Mouse (Mus musculus) limb, embryonic 10.5 days (tissue): ENCODE results near the gene Depp1. TPM values are rescaled to one million over a fixed set of nuclear protein-coding genes. Genes with fewer than 3 reads are reported as not detected.

Experiments used
- DNase-seq: peaks from one replicate; pipeline ENCODE4 v3.0.0-alpha.2; 2017; ENCODE audit warnings: low spot score
- H3K27ac ChIP-seq: fragments of 300-500 bp; sonication (generic); 2 replicates; pipeline ENCODE4 v1.5.1; 2016; ENCODE audit warnings: mild to moderate bottlenecking
- H3K27me3 ChIP-seq: fragments of 300-500 bp; sonication (generic); 2 replicates; pipeline ENCODE4 v1.6.1; 2016; ENCODE audit warnings: low read depth, mild to moderate bottlenecking; ENCODE audit not compliant: poor library complexity, severe bottlenecking
- H3K36me3 ChIP-seq: fragments of 300-500 bp; sonication (generic); 2 replicates; pipeline ENCODE4 v1.6.1; 2016; ENCODE audit warnings: mild to moderate bottlenecking, moderate library complexity
- H3K4me1 ChIP-seq: fragments of 300-500 bp; sonication (generic); 2 replicates; pipeline ENCODE4 v1.6.1; 2016
- H3K4me3 ChIP-seq: fragments of 300-500 bp; sonication (generic); 2 replicates; pipeline ENCODE4 v1.5.1; 2016; ENCODE audit warnings: mild to moderate bottlenecking, moderate library complexity
- H3K9me3 ChIP-seq: fragments of 300-500 bp; sonication (generic); replicated peaks from 2 replicates; pipeline ENCODE4 v1.6.1; 2016; ENCODE audit warnings: mild to moderate bottlenecking
- WGBS: fragments of 180-500 bp; shearing (Covaris S2); methylation state at CpG from one replicate; pipeline ENCODE4 v1.1.7; 2016; 5-methylcytosine and 5-hydroxymethylcytosine counted together
- polyA plus RNA-seq: library from polyadenylated mRNA; unstranded; fragments of >200 nt; fragmentation: Nextera tagmentation; extraction: Ambion mirVana; gene quantifications from 2 replicates; pipeline ENCODE4 v1.2.1, GENCODE M21; 2016

Depp1 gene
- polyA plus RNA-seq, 1 experiment from 2014 or later, result 34.7 TPM

GRCm38 (mm10) chr6:116673471-116674282, 23.3 kb downstream of the Depp1 start, which contains the start of gene Rassf4:
Rassf4 (minus strand) TSS chr6:116673952.
- no peaks in the 10 kb centered on the region for H3K36me3 ChIP-seq
- peaks cover 50% of the 10 kb centered on the region for H3K27me3 ChIP-seq
- WGBS, result under 1% methylated on average over 44 of the region's 44 CpGs
- H3K9me3 ChIP-seq, result no peaks in the 10 kb centered on the region
- peak within 1 kb of the TSS; percentile 55 for H3K4me3 ChIP-seq
- H3K27ac ChIP-seq, result peak within 1 kb of the TSS; percentile 71
- H3K4me1 ChIP-seq, result peaks cover 55% of the 10 kb centered on the region
- peak; percentile 93 for DNase-seq

GRCm38 (mm10) chr6:116674283-116674886, 24.0 kb downstream of the Depp1 start:
- no peaks in the 10 kb centered on the region for H3K9me3 ChIP-seq
- DNase-seq, result no peak
- peaks cover 46% of the 10 kb centered on the region for H3K27me3 ChIP-seq
- H3K27ac ChIP-seq, result peak overlapping the region; percentile 71
- no peaks in the 10 kb centered on the region for H3K36me3 ChIP-seq
- peaks cover 49% of the 10 kb centered on the region for H3K4me1 ChIP-seq
- WGBS, result 23% methylated on average over 16 of the region's 16 CpGs
- peak overlapping the region; percentile 55 for H3K4me3 ChIP-seq

- no peak for DNase-seq
- 81% methylated on average over 10 of the region's 10 CpGs for WGBS
- no peak overlapping the region for H3K4me3 ChIP-seq
Observed at GRCm38 (mm10) chr6:116676355-116676913, 26.0 kb downstream of the Depp1 start.

GRCm38 (mm10) chr6:116677321-116677720, 26.9 kb downstream of the Depp1 start:
- no peak overlapping the region for H3K4me3 ChIP-seq
- peaks cover 28% of the 10 kb centered on the region for H3K4me1 ChIP-seq
- 75% methylated on average over 6 of the region's 6 CpGs for WGBS
- DNase-seq, result no peak
- no peaks in the 10 kb centered on the region for H3K9me3 ChIP-seq
- peaks cover 17% of the 10 kb centered on the region for H3K27me3 ChIP-seq
- 0 out of 2 replicates have a peak overlapping the region, but pooled peaks have one; percentile 26 for H3K27ac ChIP-seq
- no peaks in the 10 kb centered on the region for H3K36me3 ChIP-seq

More at GRCm38 (mm10) chr6:116676355-116676913, 26.0 kb downstream of the Depp1 start:
- Histone ChIP-seq H3K4me1 (peaks cover 32% of the 10 kb centered on the region), H3K27ac (no peak overlapping the region), H3K9me3 (no peaks in the 10 kb centered on the region), H3K36me3 (no peaks in the 10 kb centered on the region), H3K27me3 (peaks cover 26% of the 10 kb centered on the region)

- Histone ChIP-seq H3K4me1 (peaks cover 8% of the 10 kb centered on the region; the same call in 1 of the 2 replicates), H3K4me3 (no peak overlapping the region), H3K27me3 (0 out of 2 replicates have a peak, but pooled peaks cover 6% of the 10 kb centered on the region), H3K27ac (no peak overlapping the region), H3K9me3 (no peaks in the 10 kb centered on the region), H3K36me3 (no peaks in the 10 kb centered on the region)
- WGBS, result 83% methylated on average over 5 of the region's 5 CpGs
- no peak for DNase-seq
Observed at GRCm38 (mm10) chr6:116679563-116680288, 29.3 kb downstream of the Depp1 start.

GRCm38 (mm10) chr6:116682317-116682716, 31.9 kb downstream of the Depp1 start:
- 53% methylated on average over 6 of the region's 6 CpGs for WGBS
- Histone ChIP-seq H3K27ac (no peak overlapping the region), H3K4me1 (no peaks in the 10 kb centered on the region), H3K9me3 (no peaks in the 10 kb centered on the region), H3K36me3 (no peaks in the 10 kb centered on the region), H3K4me3 (no peak overlapping the region), H3K27me3 (no peaks in the 10 kb centered on the region)
- no peak for DNase-seq

GRCm38 (mm10) chr6:116693639-116694038, 43.2 kb downstream of the Depp1 start:
- H3K27me3 ChIP-seq, result no peaks in the 10 kb centered on the region
- H3K27ac ChIP-seq, result no peak overlapping the region
- no peak for DNase-seq
- H3K4me1 ChIP-seq, result no peaks in the 10 kb centered on the region
- 92% methylated on average over 4 of the region's 4 CpGs for WGBS
- no peaks in the 10 kb centered on the region for H3K36me3 ChIP-seq
- H3K4me3 ChIP-seq, result no peak overlapping the region
- H3K9me3 ChIP-seq, result no peaks in the 10 kb centered on the region

- WGBS, result 87% methylated on average over 3 of the region's 3 CpGs
- Histone ChIP-seq H3K36me3 (no peaks in the 10 kb centered on the region), H3K4me1 (no peaks in the 10 kb centered on the region), H3K27ac (no peak overlapping the region), H3K27me3 (no peaks in the 10 kb centered on the region), H3K9me3 (no peaks in the 10 kb centered on the region), H3K4me3 (no peak overlapping the region)
- DNase-seq, result no peak
Observed at GRCm38 (mm10) chr6:116694346-116694745, 43.9 kb downstream of the Depp1 start.

- 56% methylated on average over 2 of the region's 2 CpGs for WGBS
- no peak for DNase-seq
- Histone ChIP-seq H3K4me1 (no peaks in the 10 kb centered on the region), H3K36me3 (no peaks in the 10 kb centered on the region), H3K27ac (no peak overlapping the region), H3K27me3 (no peaks in the 10 kb centered on the region), H3K9me3 (no peaks in the 10 kb centered on the region), H3K4me3 (no peak overlapping the region)
Observed at GRCm38 (mm10) chr6:116697413-116697812, 47.0 kb downstream of the Depp1 start.

- DNase-seq, result no peak
- no peak overlapping the region for H3K4me3 ChIP-seq
- no peaks in the 10 kb centered on the region for H3K36me3 ChIP-seq
- H3K9me3 ChIP-seq, result no peaks in the 10 kb centered on the region
- no peaks in the 10 kb centered on the region for H3K4me1 ChIP-seq
- no peak overlapping the region for H3K27ac ChIP-seq
- no peaks in the 10 kb centered on the region for H3K27me3 ChIP-seq
- 92% methylated on average over 4 of the region's 4 CpGs for WGBS
Observed at GRCm38 (mm10) chr6:116697896-116698425, 47.6 kb downstream of the Depp1 start.

- H3K27me3 ChIP-seq, result no peaks in the 10 kb centered on the region
- DNase-seq, result no peak
Observed at GRCm38 (mm10) chr6:116700821-116701220, 50.4 kb downstream of the Depp1 start.

More at GRCm38 (mm10) chr6:116700821-116701220, 50.4 kb downstream of the Depp1 start:
- Histone ChIP-seq H3K4me3 (no peak overlapping the region), H3K36me3 (no peaks in the 10 kb centered on the region), H3K27ac (no peak overlapping the region), H3K9me3 (no peaks in the 10 kb centered on the region), H3K4me1 (no peaks in the 10 kb centered on the region)
